Mouse (Mus musculus) heart, adult 2 months (tissue): Measurements from ENCODE around the gene Immt. TPM values are rescaled to one million over a fixed set of nuclear protein-coding genes. Genes with fewer than 3 reads are reported as not detected.

Source experiments
- DNase-seq, 2 experiments: peaks; one replicate each; pipeline ENCODE4 v3.0.0; 2021
- H3K27ac ChIP-seq: fragments of 200-600 bp; 2 replicates; pipeline ENCODE4 v1.8.1; 2022
- H3K27me3 ChIP-seq: fragments of 200-500 bp; 2 replicates; pipeline ENCODE4 v1.6.1; 2012; ENCODE audit warnings: mild to moderate bottlenecking, low read length, inconsistent platforms, mixed read lengths; ENCODE audit not compliant: control insufficient read depth, insufficient read depth
- H3K36me3 ChIP-seq: fragments of 200-500 bp; 2 replicates; pipeline ENCODE4 v1.6.1; 2012; ENCODE audit warnings: low read length, inconsistent platforms; ENCODE audit not compliant: control insufficient read depth, insufficient read depth
- H3K4me1 ChIP-seq: fragments of 200-500 bp; 2 replicates; pipeline ENCODE4 v1.6.1; 2011; ENCODE audit warnings: low read length; ENCODE audit not compliant: control insufficient read depth, insufficient read depth
- H3K4me3 ChIP-seq: fragments of 200-600 bp; 2 replicates; pipeline ENCODE4 v1.8.1; 2022
- H3K79me2 ChIP-seq: fragments of 200-500 bp; replicated peaks from 2 replicates; pipeline ENCODE4 v1.6.1; 2012; ENCODE audit warnings: mild to moderate bottlenecking, inconsistent platforms, low read length, moderate library complexity, mixed read lengths; ENCODE audit not compliant: control insufficient read depth, insufficient read depth
- H3K9ac ChIP-seq: fragments of 200-500 bp; 2 replicates; pipeline ENCODE4 v1.6.1; 2012; ENCODE audit warnings: low read depth, mild to moderate bottlenecking, control low read depth, inconsistent platforms, low read length, mixed read lengths
- CTCF ChIP-seq: fragments of 200-600 bp; IDR thresholded peaks from 2 replicates; pipeline ENCODE4 v1.8.1; 2022; ENCODE audit warnings: antibody characterized with exemption, mild to moderate bottlenecking, moderate library complexity
- EP300 ChIP-seq: fragments of 200-500 bp; IDR thresholded peaks from 2 replicates; pipeline ENCODE4 v1.6.1; 2011; ENCODE audit warnings: low read depth, low read length, control low read depth; ENCODE audit not compliant: insufficient read depth
- POLR2A ChIP-seq: fragments of 200-500 bp; IDR thresholded peaks from 2 replicates; pipeline ENCODE4 v1.6.1; 2011; ENCODE audit warnings: mild to moderate bottlenecking, low read depth, low read length, control low read depth; ENCODE audit not compliant: insufficient read depth
- WGBS: fragments of 180-500 bp; shearing (Covaris S2); methylation state at CpG from one replicate; pipeline ENCODE4 v1.1.7; 2018; 5-methylcytosine and 5-hydroxymethylcytosine counted together
- intact Hi-C: fragments of 180-260 bp; cut with DNase I; formaldehyde crosslinking; loops from one replicate; pipeline ENCODE4 v1.15.1; 2025
- polyA plus RNA-seq: library from polyadenylated mRNA; depleted of rRNA; stranded (reverse); fragments of >200 nt; gene quantifications from 2 replicates; pipeline ENCODE4 v1.2.3, GENCODE M21; 2012
- total RNA-seq, 2 experiments: library from RNA; stranded (reverse); gene quantifications; 2 replicates each; pipeline ENCODE4 v1.2.3; 2021

Gene Immt
- total and polyA plus RNA-seq, 3 experiments: 174 to 624 (median 552) TPM

DNA sequence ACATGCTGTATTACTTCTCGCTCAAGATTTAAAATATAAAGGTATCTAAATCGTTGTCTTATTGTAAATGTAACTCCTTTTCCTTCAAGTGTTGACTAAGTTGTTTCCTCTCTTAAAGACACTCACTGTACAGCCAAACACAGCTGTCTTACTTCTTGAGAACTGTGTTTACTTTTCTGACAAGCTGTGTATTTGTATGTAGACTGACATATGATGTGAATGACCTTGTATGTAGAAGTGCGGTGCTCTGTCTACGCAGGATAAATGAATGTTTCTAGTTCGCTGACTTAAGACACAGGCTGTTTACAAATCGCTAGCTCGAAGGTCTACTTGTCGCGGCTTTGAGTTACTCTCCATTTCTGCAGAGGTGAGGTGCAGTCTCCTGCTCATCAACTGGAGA, 21.2 kb upstream of the Immt start:
- TF ChIP-seq POLR2A (no peak), EP300 (no peak), CTCF (no peak)
- Histone ChIP-seq H3K36me3 (no peaks in the 10 kb centered on the region), H3K4me3 (no peak overlapping the region), H3K79me2 (no peaks in the 10 kb centered on the region), H3K4me1 (peaks cover under 1% of the 10 kb centered on the region; the same call in 1 of the 2 replicates), H3K9ac (no peak overlapping the region), H3K27me3 (no peaks in the 10 kb centered on the region), H3K27ac (no peak overlapping the region)
- 96% methylated on average over 9 of the region's 9 CpGs for WGBS
- intact Hi-C loops: loop anchor here (10.0 kb wide), 2 partner anchors 215 to 405 kb away; no protein-coding TSS in a partner anchor
- DNase-seq: no peak

DNA sequence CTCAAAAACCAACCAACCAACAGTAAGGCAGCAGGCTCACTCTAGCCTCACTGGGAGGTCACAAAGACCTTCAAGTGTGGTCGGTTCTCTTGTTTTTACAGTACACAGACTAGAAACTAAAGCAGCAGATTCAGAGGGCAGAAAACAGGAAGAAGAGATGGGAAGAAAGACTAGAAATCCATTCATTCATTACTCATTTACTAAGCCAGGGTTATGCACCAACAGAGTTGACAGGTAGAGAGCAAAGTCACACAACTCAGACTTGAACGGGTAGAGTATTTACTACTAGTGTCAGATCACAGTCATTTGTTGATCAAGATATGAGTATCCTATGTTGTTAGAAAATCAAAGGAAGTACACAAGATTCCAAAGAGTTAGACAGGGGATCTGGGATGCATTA, 18.3 kb upstream of the Immt start:
- Histone ChIP-seq H3K79me2 (no peaks in the 10 kb centered on the region), H3K27ac (no peak overlapping the region), H3K9ac (no peak overlapping the region), H3K4me3 (no peak overlapping the region), H3K4me1 (no peaks in the 10 kb centered on the region), H3K36me3 (peaks cover 2% of the 10 kb centered on the region), H3K27me3 (no peaks in the 10 kb centered on the region)
- 84% methylated on average over 2 of the region's 2 CpGs for WGBS
- intact Hi-C loops: no loop called here
- DNase-seq: no peak
- no peak for TF ChIP-seq CTCF
- TF ChIP-seq POLR2A: no peak
- TF ChIP-seq EP300: no peak

DNA sequence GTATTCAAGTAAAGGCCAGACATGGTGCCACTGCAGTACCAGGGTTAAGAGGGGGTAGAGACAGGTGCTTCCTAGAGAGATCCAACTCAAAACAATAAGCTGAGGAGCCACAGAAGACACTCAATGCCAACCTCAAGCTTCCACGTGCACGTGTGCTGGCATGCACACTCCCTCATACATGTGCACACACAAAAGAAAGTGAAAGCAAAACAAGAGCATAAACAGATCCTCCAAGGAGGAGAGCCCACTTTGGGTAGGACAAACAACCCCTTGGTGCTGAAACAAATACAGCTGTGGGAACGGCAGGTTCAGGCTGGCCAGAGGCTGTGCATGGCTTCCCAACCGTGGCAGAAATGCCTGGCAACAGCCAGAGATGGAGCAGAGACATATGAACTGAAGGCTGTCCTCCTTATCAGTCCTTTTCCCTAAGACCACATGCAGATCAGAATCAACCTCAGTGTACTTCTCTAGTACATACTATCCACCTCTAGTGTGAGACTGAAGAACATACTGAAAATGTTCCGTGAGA, 11.3 kb upstream of the Immt start:
- DNase-seq: no peak
- Histone ChIP-seq H3K79me2 (no peaks in the 10 kb centered on the region), H3K4me1 (peaks cover 1% of the 10 kb centered on the region), H3K36me3 (peaks cover 2% of the 10 kb centered on the region), H3K4me3 (no peak overlapping the region), H3K27ac (no peak overlapping the region), H3K27me3 (no peaks in the 10 kb centered on the region), H3K9ac (no peak overlapping the region)
- WGBS: 81% methylated on average over 5 of the region's 5 CpGs
- intact Hi-C loops: loop anchor here (2.0 to 5.0 kb wide), 2 partner anchors 53 to 188 kb away; partner anchors contain the start of gene Kdm3a
- TF ChIP-seq POLR2A: no peak
- no peak for TF ChIP-seq CTCF
- no peak for TF ChIP-seq EP300

DNA sequence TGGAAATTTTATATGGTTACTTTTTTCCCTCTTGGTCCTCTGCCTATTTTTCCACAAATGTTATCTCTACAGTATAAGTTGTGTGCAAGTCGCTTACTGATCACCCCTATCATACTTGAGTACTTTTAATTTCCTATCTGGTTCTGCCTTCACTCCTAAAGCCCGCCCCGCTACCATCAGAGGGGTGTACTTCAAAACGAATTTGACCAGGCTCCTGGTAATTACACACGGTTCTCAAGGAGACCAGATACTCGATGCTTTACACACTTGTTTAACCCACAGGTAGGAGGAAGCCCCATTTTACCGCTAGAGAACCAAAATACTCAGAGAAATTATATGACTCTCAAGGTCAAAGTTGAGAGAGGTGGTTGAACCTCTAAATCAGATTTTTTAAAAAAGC, 8.0 kb upstream of the Immt start:
- DNase-seq: no peak
- H3K79me2 ChIP-seq: no peaks in the 10 kb centered on the region
- H3K36me3 ChIP-seq: no peaks in the 10 kb centered on the region; the same call in 1 of the 2 replicates
- no peak overlapping the region; the same call in 1 of the 2 replicates for H3K9ac ChIP-seq
- peaks cover 1% of the 10 kb centered on the region for H3K4me1 ChIP-seq
- under 1% methylated on average over 7 of the region's 7 CpGs for WGBS
- TF ChIP-seq CTCF (no peak), EP300 (no peak), POLR2A (no peak)
- peak overlapping the region; percentile 78 for H3K4me3 ChIP-seq
- H3K27me3 ChIP-seq: no peaks in the 10 kb centered on the region
- intact Hi-C loops: loop anchor here (1.0 to 5.0 kb wide), 2 partner anchors 8 to 191 kb away; partner anchors contain the start of genes Immt and Kdm3a
- H3K27ac ChIP-seq: peak overlapping the region; percentile 72

DNA sequence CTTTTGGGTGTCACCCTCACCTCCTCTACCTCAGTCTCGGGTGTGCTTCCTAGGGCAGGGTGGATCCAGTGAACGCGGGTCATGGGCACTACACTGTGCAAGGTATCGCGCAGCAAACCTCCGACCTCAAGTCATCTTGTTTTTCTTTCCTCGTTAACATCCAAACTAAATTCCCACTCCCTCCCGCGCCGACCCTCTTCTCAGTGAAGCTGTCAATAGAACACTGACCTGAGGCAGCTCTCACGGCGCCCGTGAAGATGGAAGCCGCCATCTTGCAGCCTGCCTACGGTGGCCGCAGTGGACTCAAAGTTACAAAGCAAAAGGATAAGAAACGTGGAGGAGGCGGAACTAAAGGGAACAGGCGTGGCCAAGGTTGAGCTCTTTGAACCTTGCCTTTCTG, 7.6 kb upstream of the Immt start:
- Histone ChIP-seq H3K4me3 (peak overlapping the region; percentile 78), H3K36me3 (no peaks in the 10 kb centered on the region; the same call in 1 of the 2 replicates), H3K27me3 (no peaks in the 10 kb centered on the region), H3K27ac (peak overlapping the region; percentile 72), H3K9ac (peak overlapping the region; percentile 62), H3K79me2 (no peaks in the 10 kb centered on the region), H3K4me1 (peaks cover 1% of the 10 kb centered on the region)
- intact Hi-C loops: loop anchor here (1.0 to 5.0 kb wide), 2 partner anchors 8 to 191 kb away; partner anchors contain the start of genes Immt and Kdm3a
- under 1% methylated on average over 19 of the region's 19 CpGs for WGBS
- peak; percentile 91 to 92 for DNase-seq
- TF ChIP-seq CTCF (no peak), EP300 (peak; percentile 83), POLR2A (peak; percentile 87)

DNA sequence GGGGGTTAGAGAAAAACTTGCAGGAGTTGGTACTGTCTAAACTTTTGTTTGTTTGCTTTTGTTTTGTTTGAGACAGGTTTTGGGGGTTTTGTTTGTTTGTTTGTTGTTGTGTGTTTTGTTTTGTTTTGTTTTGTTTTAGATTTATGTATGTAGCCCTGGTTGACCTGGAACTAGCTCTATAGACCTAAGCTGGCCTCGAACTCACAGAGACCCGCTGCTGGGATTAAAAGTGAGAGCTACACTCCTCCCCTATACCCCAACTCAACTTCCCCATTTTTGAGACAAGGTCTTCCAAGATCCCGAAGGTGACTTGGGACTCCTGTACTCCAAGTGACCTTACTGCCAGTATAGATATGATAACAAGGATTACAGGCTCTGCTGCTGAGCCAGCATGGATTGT, 7.2 kb upstream of the Immt start:
- intact Hi-C loops: loop anchor here (1.0 to 5.0 kb wide), 2 partner anchors 7 to 192 kb away; partner anchors contain the start of genes Immt and Kdm3a
- TF ChIP-seq EP300: no peak
- TF ChIP-seq POLR2A: no peak
- TF ChIP-seq CTCF: no peak
- DNase-seq: no peak
- Histone ChIP-seq H3K9ac (no peak overlapping the region), H3K27me3 (no peaks in the 10 kb centered on the region), H3K79me2 (no peaks in the 10 kb centered on the region), H3K4me1 (peaks cover 1% of the 10 kb centered on the region), H3K27ac (peak overlapping the region; percentile 72), H3K36me3 (no peaks in the 10 kb centered on the region; the same call in 1 of the 2 replicates), H3K4me3 (peak overlapping the region; percentile 78)
- WGBS: 20% methylated on average over 3 of the region's 3 CpGs
